Mouse (Mus musculus) brain, embryonic 18.5 days (tissue): ENCODE results near the gene Olfr301.

Experiments
- DNase-seq: peaks from one replicate; pipeline ENCODE4 v3.0.0-alpha.2; 2012; ENCODE audit warnings: low read depth, low spot score

Olfr301 gene

GRCm38 (mm10) chr7:86403546-86403945, at the start of gene Olfr301:
TSS of gene Olfr301 (plus strand) at chr7:86403846.
- no peak for DNase-seq

GRCm38 (mm10) chr7:86366828-86367227, 36.8 kb upstream of the Olfr301 start, which contains the start of gene Olfr305:
TSS of gene Olfr305 (minus strand) at chr7:86366928.
- no peak for DNase-seq

- DNase-seq, result no peak
Observed at GRCm38 (mm10) chr7:86385769-86386168, 17.9 kb upstream of the Olfr301 start.

GRCm38 (mm10) chr7:86386558-86386957, 17.1 kb upstream of the Olfr301 start, which contains the start of gene Olfr304:
TSS of gene Olfr304 (minus strand) at chr7:86386658.
- no peak for DNase-seq

- DNase-seq, result no peak
Observed at GRCm38 (mm10) chr7:86397689-86398088, 6.0 kb upstream of the Olfr301 start, which contains the start of gene Olfr303. TSS of gene Olfr303 (minus strand) at chr7:86397789.

GRCm38 (mm10) chr7:86459621-86460020, 56.0 kb downstream of the Olfr301 start, which contains the start of gene Olfr299:
TSS of gene Olfr299 (plus strand) at chr7:86459921.
- DNase-seq, result no peak
